Mouse (Mus musculus) MEL (cell line): ENCODE data around the gene D8Ertd738e. TPM values are rescaled to one million over a fixed set of nuclear protein-coding genes. Genes with fewer than 3 reads are reported as not detected.

Source experiments
- DNase-seq: peaks from one replicate; pipeline ENCODE4 v3.0.0; 2011; ENCODE audit warnings: low read depth, low spot score
- H3K27ac ChIP-seq: 2 replicates; pipeline ENCODE4 v1.5.1; 2012; ENCODE audit warnings: low read depth, mild to moderate bottlenecking, control low read depth, low read length, moderate library complexity; ENCODE audit not compliant: control insufficient read depth
- H3K27me3 ChIP-seq, 2 experiments: fragments of 150-350 bp in 1 of 2; sonication (generic) in 1 of 2; 2 replicates each; pipeline ENCODE4 v1.6.1; 2012; ENCODE audit warnings: low read length in 2 of 2, mild to moderate bottlenecking in 2 of 2, improper control_type of control experiment in 1 of 2, moderate library complexity in 1 of 2; ENCODE audit not compliant: insufficient read depth in 2 of 2, control insufficient read depth in 1 of 2
- H3K36me3 ChIP-seq, 2 experiments: 2 replicates each; pipeline ENCODE4 v1.6.1; 2012 to 2014; ENCODE audit warnings: low read length in 2 of 2, improper control_type of control experiment in 1 of 2, inconsistent platforms in 1 of 2, mild to moderate bottlenecking in 1 of 2; ENCODE audit not compliant: insufficient read depth in 2 of 2, control insufficient read depth in 1 of 2
- H3K4me1 ChIP-seq, 2 experiments: fragments of 150-350 bp in 1 of 2; sonication (generic) in 1 of 2; 2 replicates each; pipeline ENCODE4 v1.6.1; 2012; ENCODE audit warnings: low read length in 2 of 2, improper control_type of control experiment in 1 of 2, mild to moderate bottlenecking in 1 of 2; ENCODE audit not compliant: insufficient read depth in 2 of 2, control insufficient read depth in 1 of 2
- H3K4me3 ChIP-seq, 2 experiments: fragments of 150-350 bp in 1 of 2; sonication (generic) in 1 of 2; 2 replicates each; pipeline ENCODE4 v1.5.1; 2012; ENCODE audit warnings: low read depth in 2 of 2, low read length in 2 of 2, mild to moderate bottlenecking in 2 of 2, moderate library complexity in 2 of 2, control low read depth in 1 of 2, improper control_type of control experiment in 1 of 2; ENCODE audit not compliant: control insufficient read depth in 1 of 2, insufficient read depth in 1 of 2
- H3K79me2 ChIP-seq: 2 replicates; pipeline ENCODE4 v1.6.1; 2012; ENCODE audit warnings: mild to moderate bottlenecking, low read length, moderate library complexity; ENCODE audit not compliant: control insufficient read depth, poor library complexity, insufficient read depth
- H3K9ac ChIP-seq: 2 replicates; pipeline ENCODE4 v1.6.1; 2012; ENCODE audit warnings: low read depth, mild to moderate bottlenecking, control low read depth, low read length, moderate library complexity; ENCODE audit not compliant: control insufficient read depth, poor library complexity, severe bottlenecking
- H3K9me3 ChIP-seq: fragments of 150-350 bp; sonication (generic); replicated peaks from 2 replicates; pipeline ENCODE4 v1.6.1; 2012; ENCODE audit warnings: mild to moderate bottlenecking, low read length, improper control_type of control experiment, moderate library complexity; ENCODE audit not compliant: insufficient read depth
- CHD2 ChIP-seq: IDR thresholded peaks from 2 replicates; pipeline ENCODE4 v1.6.1; 2011; ENCODE audit warnings: low read length, improper control_type of control experiment
- CTCF ChIP-seq, 3 experiments: IDR thresholded peaks in 2 of 3; conservative IDR thresholded peaks in 1 of 3; 2 replicates each; pipeline ENCODE4 v1.5.1; 2011 to 2012; ENCODE audit warnings: low read length in 3 of 3, low read depth in 2 of 3, mild to moderate bottlenecking in 2 of 3, improper control_type of control experiment in 1 of 3, inconsistent platforms in 1 of 3, mixed read lengths in 1 of 3, moderate library complexity in 1 of 3; ENCODE audit not compliant: control insufficient read depth in 1 of 3, insufficient read depth in 1 of 3, poor library complexity in 1 of 3, severe bottlenecking in 1 of 3
- ELF1 ChIP-seq: IDR thresholded peaks from 2 replicates; pipeline ENCODE4 v1.6.1; 2014; ENCODE audit warnings: low read depth, mild to moderate bottlenecking, inconsistent platforms, low read length, improper control_type of control experiment, moderate library complexity
- EP300 ChIP-seq, 2 experiments: IDR thresholded peaks; 2 replicates each; pipeline ENCODE4 v1.6.1; 2011; ENCODE audit warnings: improper control_type of control experiment in 2 of 2, low read length in 2 of 2, low read depth in 1 of 2, mild to moderate bottlenecking in 1 of 2
- HCFC1 ChIP-seq: IDR thresholded peaks from 2 replicates; pipeline ENCODE4 v1.6.1; 2012; ENCODE audit warnings: low read depth, mild to moderate bottlenecking, inconsistent platforms, low read length, improper control_type of control experiment, moderate library complexity
- JUND ChIP-seq: IDR thresholded peaks from 2 replicates; pipeline ENCODE4 v1.6.1; 2011; ENCODE audit warnings: low read depth, mild to moderate bottlenecking, improper control_type of control experiment, low read length
- MAFK ChIP-seq: IDR thresholded peaks from 2 replicates; pipeline ENCODE4 v1.6.1; 2011; ENCODE audit warnings: low read depth, mild to moderate bottlenecking, low read length, improper control_type of control experiment, borderline replicate concordance
- MAX ChIP-seq: IDR thresholded peaks from 2 replicates; pipeline ENCODE4 v1.6.1; 2011; ENCODE audit warnings: low read length, improper control_type of control experiment
- MEF2A ChIP-seq: IDR thresholded peaks from 2 replicates; pipeline ENCODE4 v1.6.1; 2014; ENCODE audit warnings: low read depth, mild to moderate bottlenecking, inconsistent platforms, low read length, improper control_type of control experiment; ENCODE audit not compliant: poor library complexity, insufficient replicate concordance, severe bottlenecking; ENCODE audit errors: extremely low read depth
- MXI1 ChIP-seq: IDR thresholded peaks from 2 replicates; pipeline ENCODE4 v1.6.1; 2011; ENCODE audit warnings: mild to moderate bottlenecking, low read depth, low read length, improper control_type of control experiment
- NELFE ChIP-seq: IDR thresholded peaks from 2 replicates; pipeline ENCODE4 v1.6.1; 2011; ENCODE audit warnings: low read depth, low read length, improper control_type of control experiment
- NRF1 ChIP-seq: IDR thresholded peaks from 2 replicates; pipeline ENCODE4 v1.6.1; 2014; ENCODE audit warnings: low read depth, mild to moderate bottlenecking, inconsistent platforms, low read length, improper control_type of control experiment, moderate library complexity; ENCODE audit not compliant: poor library complexity, insufficient read depth, severe bottlenecking
- POLR2A ChIP-seq, 2 experiments: IDR thresholded peaks; 2 replicates each; pipeline ENCODE4 v1.6.1; 2011 to 2012; ENCODE audit warnings: low read length in 2 of 2, mild to moderate bottlenecking in 2 of 2, control low read depth in 1 of 2, improper control_type of control experiment in 1 of 2, low read depth in 1 of 2, moderate library complexity in 1 of 2; ENCODE audit not compliant: control insufficient read depth in 1 of 2, insufficient read depth in 1 of 2, poor library complexity in 1 of 2
- POLR2AphosphoS2 ChIP-seq: IDR thresholded peaks from 2 replicates; pipeline ENCODE4 v1.6.1; 2011; ENCODE audit warnings: low read length, improper control_type of control experiment
- SIN3A ChIP-seq: IDR thresholded peaks from 2 replicates; pipeline ENCODE4 v1.6.1; 2012; ENCODE audit warnings: low read length, improper control_type of control experiment, inconsistent platforms
- SMC3 ChIP-seq: IDR thresholded peaks from 2 replicates; pipeline ENCODE4 v1.6.1; 2011; ENCODE audit warnings: low read depth, low read length, improper control_type of control experiment
- TBP ChIP-seq: IDR thresholded peaks from 2 replicates; pipeline ENCODE4 v1.8.0; 2011; ENCODE audit warnings: low read depth, low read length, improper control_type of control experiment
- TCF12 ChIP-seq: IDR thresholded peaks from 2 replicates; pipeline ENCODE4 v1.6.1; 2014; ENCODE audit warnings: low read depth, mild to moderate bottlenecking, inconsistent platforms, low read length, improper control_type of control experiment, moderate library complexity
- USF1 ChIP-seq: IDR thresholded peaks from 2 replicates; pipeline ENCODE4 v1.6.1; 2014; ENCODE audit warnings: low read depth, mild to moderate bottlenecking, inconsistent platforms, low read length, improper control_type of control experiment, moderate library complexity
- USF2 ChIP-seq, 2 experiments: IDR thresholded peaks; 2 replicates each; pipeline ENCODE4 v1.6.1; 2011 to 2012; ENCODE audit warnings: improper control_type of control experiment in 2 of 2, low read length in 2 of 2, borderline replicate concordance in 1 of 2, inconsistent platforms in 1 of 2, low read depth in 1 of 2, mild to moderate bottlenecking in 1 of 2; ENCODE audit not compliant: insufficient read depth in 1 of 2
- ZMIZ1 ChIP-seq: IDR thresholded peaks from 2 replicates; pipeline ENCODE4 v1.6.1; 2012; ENCODE audit warnings: low read depth, mild to moderate bottlenecking, inconsistent platforms, low read length, improper control_type of control experiment, moderate library complexity
- polyA plus RNA-seq, 2 experiments: library from polyadenylated mRNA; stranded (reverse) in 1 of 2; unstranded in 1 of 2; fragments of >175 nt in 1 of 2; fragments of >200 nt in 1 of 2; gene quantifications; 2 replicates each; pipeline versions ENCODE4 v1.2.1 to v1.2.4; 2012; ENCODE audit warnings: low replicate concordance in 2 of 2, low read depth in 1 of 2; ENCODE audit not compliant: insufficient read length in 2 of 2, insufficient read depth in 1 of 2, missing spikeins in 1 of 2
- total RNA-seq: library from RNA; depleted of rRNA; stranded (reverse); fragments of 300-350 nt; gene quantifications from 2 replicates; pipeline ENCODE4 v1.2.3, GENCODE M21; 2012

The D8Ertd738e gene
- total and polyA plus RNA-seq, 3 experiments, result 149 to 164 TPM; not detected in 1

- H3K79me2 ChIP-seq, result no peaks in the 10 kb centered on the region; the same call in 1 of the 2 replicates
- peak overlapping the region; percentile 65 for H3K9ac ChIP-seq
- no peaks in the 10 kb centered on the region for H3K9me3 ChIP-seq
- H3K27me3 ChIP-seq, result no peaks in the 10 kb centered on the region
- H3K27ac ChIP-seq, result peak overlapping the region; percentile 43
- H3K4me3 ChIP-seq, result peak overlapping the region; percentile 75 to 90
- TF ChIP-seq ELF1 (peak; percentile 22; the same call in 1 of the 2 replicates), SMC3 (no peak), USF1 (no peak), EP300 (IDR thresholded peaks at IDR 0.05; ENCODE audit: low read depth in 1 of 2, low read length in 2 of 2) (no peak), MEF2A (no peak), NELFE (peak; percentile 32; the same call in 1 of the 2 replicates), MXI1 (peak; percentile 67), POLR2AphosphoS2 (no peak), TCF12 (no peak)
- peaks cover 2 to 6% of the 10 kb centered on the region in 2 experiments; a peak in 2 of 4 replicates for H3K4me1 ChIP-seq
- peaks cover 0 to 5% of the 10 kb centered on the region in 2 experiments; a peak in 1 of 4 replicates for H3K36me3 ChIP-seq
- DNase-seq, result peak; percentile 54
Measured at GRCm38 (mm10) chr8:84237542-84238229, 11.8 kb downstream of the D8Ertd738e start.

GRCm38 (mm10) chr8:84236998-84237473 is 12.5 kb downstream of the D8Ertd738e start, which contains the start of gene Zswim4:
Gene Zswim4 (minus strand): TSS chr8:84237055.
- peaks cover 0 to 5% of the 10 kb centered on the region in 2 experiments; a peak in 1 of 4 replicates for H3K36me3 ChIP-seq
- H3K27ac ChIP-seq, result peak within 1 kb of the TSS; percentile 43
- peak within 1 kb of the TSS; percentile 75 to 90 for H3K4me3 ChIP-seq
- no peaks in the 10 kb centered on the region for H3K27me3 ChIP-seq
- DNase-seq, result peak; percentile 99
- peak within 1 kb of the TSS; percentile 73 for H3K9ac ChIP-seq
- H3K79me2 ChIP-seq, result no peaks in the 10 kb centered on the region; the same call in 1 of the 2 replicates
- no peaks in the 10 kb centered on the region for H3K9me3 ChIP-seq
- peaks cover 2 to 6% of the 10 kb centered on the region in 2 experiments; a peak in 2 of 4 replicates for H3K4me1 ChIP-seq
- TF ChIP-seq CHD2, result peak; percentile 95
- TF ChIP-seq ZMIZ1, result 0 out of 2 replicates have a peak, but pooled peaks have one; percentile 1
- peak in 1 of 2 experiments; percentile 53; a peak in 1 of 4 replicates for TF ChIP-seq USF2 (IDR thresholded peaks at IDR 0.05; ENCODE audit: borderline replicate concordance in 1 of 2, insufficient read depth in 1 of 2, low read depth in 1 of 2, low read length in 2 of 2)
- TF ChIP-seq POLR2A (IDR thresholded peaks at IDR 0.05; ENCODE audit: control insufficient read depth in 1 of 2, insufficient read depth in 1 of 2, low read depth in 1 of 2, low read length in 2 of 2, poor library complexity in 1 of 2), result peak; percentile 2 to 53; a peak in 1 of 4 replicates
- TF ChIP-seq MAX, result peak; percentile 55
- no peak for TF ChIP-seq JUND
- TF ChIP-seq CTCF (IDR thresholded peaks at IDR 0.05 in 2 of 3, conservative IDR thresholded peaks at IDR 0.05 in 1 of 3; ENCODE audit: control insufficient read depth in 1 of 3, insufficient read depth in 1 of 3, low read depth in 2 of 3, low read length in 3 of 3, poor library complexity in 1 of 3, severe bottlenecking in 1 of 3), result no peak
- TF ChIP-seq USF1, result peak; percentile 92
- TF ChIP-seq ELF1, result 0 out of 2 replicates have a peak, but pooled peaks have one; percentile 30
- peak; percentile 86 for TF ChIP-seq SIN3A
- TF ChIP-seq NRF1, result peak; percentile 46; the same call in 1 of the 2 replicates
- TF ChIP-seq TBP, result peak; percentile 53; the same call in 1 of the 2 replicates
- peak; percentile 78 for TF ChIP-seq MXI1
- peak; percentile 78 for TF ChIP-seq HCFC1
- TF ChIP-seq MAFK, result no peak
- TF ChIP-seq NELFE, result peak; percentile 37; the same call in 1 of the 2 replicates
